Comparison of ENCODE assay signal across 10 mouse cellular contexts in the genomic region with DNA sequence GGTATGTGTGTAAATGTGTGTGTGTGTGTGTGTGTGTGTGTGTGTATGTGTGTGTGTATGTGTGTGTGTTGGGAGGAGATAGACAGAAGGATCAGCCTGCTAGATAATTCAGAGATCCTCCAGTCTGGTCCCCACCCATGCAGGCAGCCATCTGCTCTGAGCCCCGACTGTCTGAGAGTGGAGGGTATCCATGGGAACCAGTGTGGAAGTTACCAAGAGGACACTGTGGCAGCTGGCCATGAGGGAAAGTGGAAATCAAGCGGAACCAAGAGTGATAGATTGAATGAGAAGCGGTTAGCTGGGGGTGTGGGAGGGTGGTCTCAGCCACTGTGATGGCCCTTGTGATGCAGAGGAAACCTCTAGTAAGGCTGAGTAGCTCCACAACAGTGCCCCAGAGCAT. TPM values are rescaled to one million over a fixed set of nuclear protein-coding genes. Genes with fewer than 3 reads are reported as not detected.
DNase-seq lines count a peak whose midpoint lies in the region; ATAC-seq and TF ChIP-seq lines count a peak whose summit lies in the region.
"Had no signal": no experiment of that assay in that cellular context is flagged by ENCODE, and none has a peak within 500 bp of the region (broad histone marks: within the 10 kb centered on the region; RNA-seq: fewer than 3 reads in every experiment).

No protein-coding gene starts in this region.

- H3K9ac ChIP-seq in hindbrain, embryonic 12.5 days, result no peak overlapping the region
- no peak overlapping the region for H3K9ac ChIP-seq in stomach, postnatal 0 days (ENCODE audit: low read length)
- H3K9ac ChIP-seq: heart, embryonic 13.5 days had no signal

- H3K4me3 ChIP-seq in hindbrain, embryonic 12.5 days, result no peak overlapping the region
- no peak overlapping the region for H3K4me3 ChIP-seq in stomach, postnatal 0 days (ENCODE audit: low read depth, low read length)
- H3K4me3 ChIP-seq: heart, embryonic 13.5 days had no signal

- H3K27ac ChIP-seq in hindbrain, embryonic 12.5 days, result peak overlapping the region; percentile 87
- no peak overlapping the region for H3K27ac ChIP-seq in stomach, postnatal 0 days (replicated peaks)
- H3K27ac ChIP-seq: heart, embryonic 13.5 days had no signal

- peaks cover 14% of the 10 kb centered on the region; the same call in 1 of the 2 replicates for H3K36me3 ChIP-seq in hindbrain, embryonic 12.5 days
- H3K36me3 ChIP-seq in stomach, postnatal 0 days (ENCODE audit: control insufficient read depth, insufficient read depth, low read length), result no peaks in the 10 kb centered on the region
- H3K36me3 ChIP-seq: heart, embryonic 13.5 days had no signal

- DNase-seq in cerebellum, postnatal 14 days, result peak; percentile 83 to 89
- no peak for DNase-seq in cerebellum, adult 9-11 months
- DNase-seq in left cerebral cortex, postnatal 4 days, result peak; percentile 93
- peak; percentile 63 for DNase-seq in right cerebral cortex, adult 18-20 months
- DNase-seq in Muller cell, postnatal 12 days (ENCODE audit: inconsistent ontology term), result no peak
- no peak for DNase-seq in stomach, postnatal 0 days (ENCODE audit: low spot score)
- no peak for DNase-seq in kidney, adult 8-10 months
- DNase-seq: lung, postnatal 14 days had no signal

- TF ChIP-seq CTCF in stomach, postnatal 0 days (IDR thresholded peaks at IDR 0.05; ENCODE audit: low read depth), result no peak

- H3K4me1 ChIP-seq in hindbrain, embryonic 12.5 days, result peaks cover 35% of the 10 kb centered on the region
- H3K4me1 ChIP-seq in stomach, postnatal 0 days (replicated peaks; ENCODE audit: control insufficient read depth, insufficient read depth), result 0 out of 2 replicates have a peak, but pooled peaks cover 2% of the 10 kb centered on the region

- TF ChIP-seq EP300 in stomach, postnatal 0 days (optimal IDR thresholded peaks at IDR 0.05), result no peak

- 35% methylated on average over 3 of the region's 3 CpGs for WGBS in hindbrain, embryonic 12.5 days
- 52% methylated on average over 3 of the region's 3 CpGs for WGBS in stomach, postnatal 0 days

- H3K4me2 ChIP-seq in hindbrain, embryonic 12.5 days (replicated peaks), result no peak overlapping the region
- no peak overlapping the region for H3K4me2 ChIP-seq in stomach, postnatal 0 days (replicated peaks; ENCODE audit: low read depth)
- H3K4me2 ChIP-seq: heart, embryonic 13.5 days had no signal

- H3K27me3 ChIP-seq in hindbrain, embryonic 12.5 days, result no peaks in the 10 kb centered on the region
- no peaks in the 10 kb centered on the region for H3K27me3 ChIP-seq in stomach, postnatal 0 days (ENCODE audit: control insufficient read depth, insufficient read depth, low read length)
- H3K27me3 ChIP-seq: heart, embryonic 13.5 days had no signal

- 0 out of 2 replicates have a peak, but pooled peaks cover 5% of the 10 kb centered on the region for H3K9me3 ChIP-seq in hindbrain, embryonic 12.5 days (replicated peaks)
- no peaks in the 10 kb centered on the region for H3K9me3 ChIP-seq in stomach, postnatal 0 days (ENCODE audit: control insufficient read depth, low read length)
- H3K9me3 ChIP-seq: heart, embryonic 13.5 days had no signal

- intact Hi-C loops in left cerebral cortex, postnatal 4 days (cut with DNase I), result no loop called here

- ATAC-seq in hindbrain, embryonic 12.5 days (ENCODE audit: low FRiP score), result peak; percentile 96
- no peak for ATAC-seq in stomach, postnatal 0 days (ENCODE audit: low FRiP score, low TSS enrichment)

RNA-seq across cellular contexts. Expression of a gene that starts 20.0 kb away (rescaled TPM):
- polyA plus RNA-seq in hindbrain, embryonic 12.5 days (2016; fragmentation: Nextera tagmentation; extraction: Ambion mirVana), result 103 and 105 TPM in 2 replicates
- total RNA-seq in left cerebral cortex, postnatal 4 days (2021), result 100 to 1,000 TPM; 277 to 282 TPM
- 8.7 and 9.1 TPM in 2 replicates for polyA plus RNA-seq in stomach, postnatal 0 days (2015; fragmentation: Nextera tagmentation; extraction: Ambion mirVana)

RNA-seq across cellular contexts. Expression of a gene that starts 48.9 kb away (rescaled TPM):
- polyA plus RNA-seq in hindbrain, embryonic 12.5 days (2016; fragmentation: Nextera tagmentation; extraction: Ambion mirVana), result 5.3 and 6.3 TPM in 2 replicates
- total RNA-seq in left cerebral cortex, postnatal 4 days (2021), result under 1 TPM in 1 of 2 experiments, not detected in 1; 0.26 TPM
- polyA plus RNA-seq in stomach, postnatal 0 days (2015; fragmentation: Nextera tagmentation; extraction: Ambion mirVana), result 8.7 and 9.4 TPM in 2 replicates

Comparison
In these comparisons a context has a peak if more than half of its experiments do, and no peak if none do; other contexts are left out.
1. DNase-seq: peak in cerebellum, postnatal 14 days (2 of 2), left cerebral cortex, postnatal 4 days (single experiment) and right cerebral cortex, adult 18-20 months (single experiment); none in cerebellum, adult 9-11 months (single experiment), Muller cell, postnatal 12 days (single experiment), stomach, postnatal 0 days (single experiment) and kidney, adult 8-10 months (0 of 2).
2. RNA of a gene that starts 20.0 kb away (polyA plus RNA-seq): 103 to 105 TPM in hindbrain, embryonic 12.5 days; 8.7 to 9.1 TPM in stomach, postnatal 0 days; every median in the first group is over 10 times any median in the second.